Mouse (Mus musculus) olfactory bulb, adult 2 months (tissue): ENCODE results near the gene Galnt18.

Experiments
- CTCF ChIP-seq: fragments of 200-500 bp; IDR thresholded peaks from 2 replicates; pipeline ENCODE4 v1.5.1; 2012; ENCODE audit warnings: low read depth, mild to moderate bottlenecking, low read length, moderate library complexity; ENCODE audit not compliant: insufficient read depth
- POLR2A ChIP-seq: fragments of 200-500 bp; IDR thresholded peaks from 2 replicates; pipeline ENCODE4 v1.6.1; 2012; ENCODE audit warnings: mild to moderate bottlenecking, low read depth, low read length, moderate library complexity; ENCODE audit not compliant: insufficient read depth

GRCm38 (mm10) chr7:111785478-111785877 is 5.7 kb upstream of the Galnt18 start:
- TF ChIP-seq CTCF, result no peak
- TF ChIP-seq POLR2A, result no peak
